Mouse (Mus musculus): ENCODE measurements around the gene Cast.

- TF ChIP-seq CTCF (IDR thresholded peaks at IDR 0.05) (no peak), POLR2A (IDR thresholded peaks at IDR 0.05; ENCODE audit: insufficient read depth, low read depth, low read length) (peak; percentile 77)
Measured at GRCm38 (mm10) chr13:74807446-74808151, 1.0 kb downstream of the Cast start.

All from heart, adult 2 months (tissue).